Mouse (Mus musculus): ENCODE data around the gene Fgf15.
"Not testable (repeated sequence)": the region's sequence is repeated elsewhere in the genome, so short reads cannot be mapped to it uniquely, and the experiment has no call there.

The Fgf15 gene

GRCm38 (mm10) chr7:144890661-144891060 lies 5.7 kb upstream of the Fgf15 start:
- DNase-seq (ENCODE audit: low spot score in 2 of 2) = not testable (repeated sequence)

- DNase-seq (ENCODE audit: low spot score in 2 of 2) = no peak
Observed at GRCm38 (mm10) chr7:144891863-144892262, 4.5 kb upstream of the Fgf15 start.

GRCm38 (mm10) chr7:144892322-144892721 lies 4.0 kb upstream of the Fgf15 start:
- no peak for DNase-seq (ENCODE audit: low spot score in 2 of 2)

- DNase-seq (ENCODE audit: low spot score in 2 of 2) = peak in 1 of 2 experiments; percentile 35
Observed at GRCm38 (mm10) chr7:144894191-144894590, 2.1 kb upstream of the Fgf15 start.

DNA sequence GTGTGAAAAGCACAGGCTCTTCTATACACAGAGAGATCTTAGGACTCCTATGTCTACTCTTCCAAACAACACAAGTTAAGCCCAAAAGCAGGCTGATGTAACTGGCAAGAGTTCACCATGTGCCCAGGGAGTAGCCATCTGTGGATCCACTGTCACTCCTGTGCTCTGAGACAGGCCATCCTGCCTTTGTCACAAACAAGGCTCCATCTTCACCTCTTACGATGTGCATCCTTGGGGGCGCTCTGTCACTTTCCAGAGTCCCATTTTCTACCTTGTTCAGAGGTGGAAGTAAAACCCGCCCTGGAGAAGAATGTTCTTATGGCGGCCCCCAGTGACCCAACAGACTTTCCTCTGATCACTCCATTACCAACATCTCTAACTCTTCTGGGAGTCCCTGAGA lies 1.6 kb upstream of the Fgf15 start:
- no peak for DNase-seq (ENCODE audit: low spot score in 2 of 2)

- peak; percentile 65 to 66 for DNase-seq (ENCODE audit: low spot score in 2 of 2)
Observed at GRCm38 (mm10) chr7:144895305-144896111, 823 bp upstream of the Fgf15 start.

GRCm38 (mm10) chr7:144898506-144898905 lies 2.2 kb downstream of the Fgf15 start:
- DNase-seq (ENCODE audit: low spot score in 2 of 2) = no peak

DNA sequence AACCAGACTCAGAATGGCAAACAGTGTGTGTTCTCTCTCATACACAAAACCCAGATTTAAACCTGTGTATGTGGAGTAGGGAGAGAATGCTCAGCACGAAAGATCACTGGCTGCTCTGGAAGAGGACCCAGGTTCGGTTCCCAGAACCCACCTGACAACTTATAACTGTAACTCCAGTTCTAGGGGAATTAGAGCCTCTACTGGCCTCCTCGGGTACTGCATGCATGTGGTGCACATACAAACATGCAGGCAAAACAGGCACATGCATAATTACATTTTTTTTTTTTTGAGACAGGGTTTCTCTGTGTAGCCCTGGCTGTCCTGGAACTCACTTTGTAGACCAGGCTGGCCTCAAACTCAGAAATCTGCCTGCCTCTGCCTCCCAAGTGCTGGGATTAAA lies 9.2 kb downstream of the Fgf15 start:
- DNase-seq (ENCODE audit: low spot score in 2 of 2) = not testable (repeated sequence)

DNA sequence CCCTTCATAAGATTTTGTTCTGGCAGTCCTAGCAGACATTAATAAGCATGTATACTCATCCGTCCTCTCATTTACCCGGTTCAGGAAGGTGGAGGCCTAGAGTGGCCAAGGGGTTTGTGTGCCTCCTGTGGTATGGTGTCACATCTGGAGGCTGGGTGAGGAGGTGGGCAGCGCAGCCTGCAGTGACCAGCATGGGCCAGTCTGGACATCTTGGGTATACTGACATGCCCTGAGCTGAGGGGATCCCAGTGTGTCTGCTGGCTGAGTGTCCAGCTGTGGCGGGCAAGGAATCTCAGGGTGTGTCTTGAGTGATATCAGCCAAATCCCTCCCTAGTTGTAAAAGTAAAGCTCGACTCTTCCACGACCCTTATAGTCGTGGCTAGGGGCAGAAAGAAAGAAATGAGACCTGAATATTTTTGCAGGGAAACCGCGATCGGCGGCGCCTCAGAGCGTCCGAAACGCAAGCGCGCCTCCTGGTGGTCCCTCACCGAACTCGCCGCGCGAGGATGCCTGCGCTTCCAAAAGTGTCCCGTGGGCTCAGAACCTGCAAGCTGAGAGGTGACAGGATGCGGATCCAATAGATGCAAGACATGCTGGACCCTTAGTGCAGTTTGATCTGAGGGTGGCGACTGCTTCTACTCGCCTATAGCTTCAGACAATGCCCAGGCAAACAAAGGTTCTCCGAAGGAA lies 10.5 kb downstream of the Fgf15 start:
- peak; percentile 39 to 73 for DNase-seq (ENCODE audit: low spot score in 2 of 2)

DNA sequence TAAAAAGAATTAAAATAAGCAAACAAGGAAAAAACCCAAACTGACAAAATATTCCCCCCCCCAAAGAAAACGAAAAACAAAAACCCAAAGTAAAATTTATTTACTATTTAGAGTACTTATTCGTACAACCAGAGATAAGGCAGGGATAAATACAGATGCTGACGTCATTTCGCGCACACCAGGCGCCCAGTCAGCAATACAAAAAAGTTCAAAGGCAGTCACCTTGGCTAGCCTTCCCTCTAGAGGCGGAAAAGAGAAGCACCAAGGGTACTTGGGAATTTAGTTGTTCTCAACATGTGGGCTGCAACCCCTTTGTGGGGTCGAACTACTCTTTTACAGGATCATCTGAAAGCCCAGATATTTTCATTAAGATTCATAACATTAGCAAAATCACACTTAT lies 11.5 kb downstream of the Fgf15 start:
- no peak for DNase-seq (ENCODE audit: low spot score in 2 of 2)

- peak in 1 of 2 experiments; percentile 42 for DNase-seq (ENCODE audit: low spot score in 2 of 2)
Observed at GRCm38 (mm10) chr7:144908705-144909104, 12.4 kb downstream of the Fgf15 start.

GRCm38 (mm10) chr7:144911121-144911520 lies 14.8 kb downstream of the Fgf15 start:
- DNase-seq (ENCODE audit: low spot score in 2 of 2) = peak; percentile 53 to 74

GRCm38 (mm10) chr7:144912897-144913296 lies 16.6 kb downstream of the Fgf15 start:
- DNase-seq (ENCODE audit: low spot score in 2 of 2) = no peak

DNA sequence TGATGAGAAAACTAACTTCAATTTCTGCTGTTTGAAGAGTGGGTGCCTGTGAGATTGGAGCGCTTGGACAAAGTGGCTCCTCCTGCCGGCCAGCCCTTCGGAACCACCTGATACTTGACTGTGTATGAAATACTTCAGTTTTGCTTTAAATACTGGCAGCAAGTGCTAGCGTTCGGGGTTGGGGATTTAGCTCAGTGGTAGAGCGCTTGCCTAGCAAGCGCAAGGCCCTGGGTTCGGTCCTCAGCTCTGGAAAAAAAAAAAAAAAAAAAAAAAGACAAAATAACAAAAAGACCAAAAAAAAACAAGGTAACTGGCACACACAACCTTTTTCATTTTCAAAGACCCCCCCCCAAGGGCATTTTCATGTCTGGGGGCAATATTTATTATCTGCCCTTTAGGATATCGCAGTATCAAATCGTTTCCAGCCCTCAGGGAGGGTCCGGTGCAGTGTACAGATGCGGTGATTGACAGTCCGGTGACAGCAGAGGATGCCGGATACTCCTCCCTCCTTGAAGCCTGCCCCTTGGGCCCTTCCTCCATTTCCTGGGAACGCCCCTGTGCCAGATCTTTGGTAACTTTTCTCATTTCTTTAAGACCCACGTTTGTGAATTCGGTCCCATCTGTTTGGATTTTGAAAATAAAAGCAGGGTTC lies 18.1 kb downstream of the Fgf15 start:
- DNase-seq (ENCODE audit: low spot score in 2 of 2) = peak; percentile 85 to 93

GRCm38 (mm10) chr7:144914948-144915750 lies 18.8 kb downstream of the Fgf15 start, which contains the start of gene LTO1:
TSS of gene LTO1 (plus strand) at chr7:144915100.
- peak; percentile 87 to 88 for DNase-seq (ENCODE audit: low spot score in 2 of 2)

- no peak for DNase-seq (ENCODE audit: low spot score in 2 of 2)
Observed at GRCm38 (mm10) chr7:144918823-144919222, 22.5 kb downstream of the Fgf15 start.

GRCm38 (mm10) chr7:144927591-144927990 lies 31.3 kb downstream of the Fgf15 start:
- no peak for DNase-seq (ENCODE audit: low spot score in 2 of 2)

DNA sequence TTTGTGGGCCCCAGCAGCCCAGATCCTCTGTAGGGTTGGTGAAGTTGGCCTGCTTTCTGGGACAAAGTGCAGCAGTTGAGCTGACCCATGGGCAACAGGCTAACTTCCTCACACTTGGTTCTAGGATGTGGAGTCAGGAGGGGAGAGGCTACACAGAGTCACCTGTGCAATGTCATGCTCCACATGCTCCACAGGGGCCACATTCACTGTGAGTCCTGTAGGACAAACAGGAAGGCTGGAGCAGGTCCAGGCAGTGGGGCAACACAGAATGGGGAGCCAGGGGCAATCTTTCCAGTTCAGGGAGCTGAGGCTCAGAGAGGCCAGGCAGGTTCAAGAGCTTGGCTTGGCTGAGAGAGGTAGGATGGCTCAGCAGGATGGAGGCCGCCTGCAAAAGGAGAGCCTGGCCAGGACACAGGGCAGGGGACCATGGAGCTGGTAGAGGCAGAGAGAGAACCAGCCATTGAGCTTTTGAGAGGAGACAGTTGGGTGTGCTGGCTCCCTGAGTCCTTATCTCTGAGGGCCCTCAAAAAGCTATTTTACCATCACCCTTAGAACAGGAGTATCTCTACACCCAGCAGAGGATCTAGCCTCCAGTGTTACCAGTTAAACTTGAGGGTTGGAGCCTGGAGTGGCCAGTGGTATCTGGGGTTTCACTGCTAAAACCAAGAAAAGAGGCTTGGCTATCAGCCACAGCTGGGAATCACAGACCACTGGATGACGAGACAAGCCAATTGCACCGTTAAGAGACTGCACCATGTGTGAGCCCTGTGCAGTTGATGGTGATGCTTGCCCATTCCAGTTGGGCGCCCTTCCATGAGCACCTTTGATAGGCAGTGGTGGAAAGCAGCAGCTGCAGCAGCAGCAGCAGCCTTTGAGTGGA lies 31.9 kb downstream of the Fgf15 start:
- DNase-seq (ENCODE audit: low spot score in 2 of 2) = no peak

GRCm38 (mm10) chr7:144928889-144929210 lies 32.5 kb downstream of the Fgf15 start:
- DNase-seq (ENCODE audit: low spot score in 2 of 2) = no peak

GRCm38 (mm10) chr7:144929506-144929905 lies 33.2 kb downstream of the Fgf15 start:
- no peak for DNase-seq (ENCODE audit: low spot score in 2 of 2)

GRCm38 (mm10) chr7:144929931-144930330 lies 33.6 kb downstream of the Fgf15 start:
- no peak for DNase-seq (ENCODE audit: low spot score in 2 of 2)

Data from frontal cortex, postnatal 36 days (tissue).